Mouse (Mus musculus) T-helper 1 cell (primary cell): ENCODE measurements at regions not wholly inside any gene's neighbourhood (a gene's known extent, or its start where the extent isn't known, plus 50 kb on each side); places are given as distances from the start of the nearest gene placed in this dataset.
"Not testable (repeated sequence)": the region's sequence is repeated elsewhere in the genome, so short reads cannot be mapped to it uniquely, and the experiment has no call there.

Source experiments
- in situ Hi-C: fragments of 300-600 bp; cut with MboI, MseI; formaldehyde crosslinking; loops from one replicate; pipeline ENCODE4 v1.15.1; 2025; ENCODE audit warnings: high pct_unique_total_duplicates

GRCm38 (mm10) chr13:83741591-83742021, 237.8 kb downstream of the Mef2c start:
- in situ Hi-C loops, result loop anchor here (25.0 kb wide), 1 partner anchor 1771 kb away; no protein-coding TSS in a partner anchor

- in situ Hi-C loops, result loop anchor here (25.0 kb wide), 1 partner anchor 1770 kb away; no protein-coding TSS in a partner anchor
Measured at GRCm38 (mm10) chr13:83742102-83742501, 238.3 kb downstream of the Mef2c start.

GRCm38 (mm10) chr13:83742546-83742945, 238.7 kb downstream of the Mef2c start:
- in situ Hi-C loops, result loop anchor here (25.0 kb wide), 1 partner anchor 1770 kb away; no protein-coding TSS in a partner anchor

- in situ Hi-C loops, result loop anchor here (25.0 kb wide), 1 partner anchor 1769 kb away; no protein-coding TSS in a partner anchor
Measured at GRCm38 (mm10) chr13:83743381-83743780, 239.5 kb downstream of the Mef2c start.

GRCm38 (mm10) chr13:83744110-83744752, 240.4 kb downstream of the Mef2c start:
- in situ Hi-C loops, result loop anchor here (25.0 kb wide), 1 partner anchor 1768 kb away; no protein-coding TSS in a partner anchor

- in situ Hi-C loops, result loop anchor here (25.0 kb wide), 1 partner anchor 1767 kb away; no protein-coding TSS in a partner anchor
Measured at GRCm38 (mm10) chr13:83744981-83745555, 241.2 kb downstream of the Mef2c start.

- in situ Hi-C loops, result loop anchor here (25.0 kb wide), 1 partner anchor 1766 kb away; no protein-coding TSS in a partner anchor
Measured at GRCm38 (mm10) chr13:83745961-83746360, 242.1 kb downstream of the Mef2c start.

GRCm38 (mm10) chr13:83747671-83748070, 243.8 kb downstream of the Mef2c start:
- in situ Hi-C loops, result loop anchor here (25.0 kb wide), 1 partner anchor 1765 kb away; no protein-coding TSS in a partner anchor

- in situ Hi-C loops, result loop anchor here (25.0 kb wide), 1 partner anchor 1763 kb away; no protein-coding TSS in a partner anchor
Measured at GRCm38 (mm10) chr13:83749376-83750150, 245.7 kb downstream of the Mef2c start.

- in situ Hi-C loops, result no loop called here
Measured at GRCm38 (mm10) chr13:83750437-83750836, 246.6 kb downstream of the Mef2c start.

- in situ Hi-C loops, result no loop called here
Measured at GRCm38 (mm10) chr13:83760387-83761170, 256.7 kb downstream of the Mef2c start.

- in situ Hi-C loops, result no loop called here
Measured at GRCm38 (mm10) chr13:83762484-83762883, 258.6 kb downstream of the Mef2c start.

GRCm38 (mm10) chr13:83763288-83763687, 259.5 kb downstream of the Mef2c start:
- in situ Hi-C loops, result not testable (repeated sequence)

- in situ Hi-C loops, result no loop called here
Measured at GRCm38 (mm10) chr13:83785643-83786042, 281.8 kb downstream of the Mef2c start.

- in situ Hi-C loops, result loop anchor here (10.0 kb wide), 1 partner anchor 1165 kb away; no protein-coding TSS in a partner anchor
Measured at GRCm38 (mm10) chr13:83809535-83809934, 305.7 kb downstream of the Mef2c start.

- in situ Hi-C loops, result no loop called here
Measured at GRCm38 (mm10) chr13:83820291-83820690, 316.5 kb downstream of the Mef2c start.

- in situ Hi-C loops, result no loop called here
Measured at GRCm38 (mm10) chr13:83820721-83821120, 316.9 kb downstream of the Mef2c start.

GRCm38 (mm10) chr13:83824926-83825325, 321.1 kb downstream of the Mef2c start:
- in situ Hi-C loops, result no loop called here

GRCm38 (mm10) chr13:83826841-83827463, 323.1 kb downstream of the Mef2c start:
- in situ Hi-C loops, result no loop called here

GRCm38 (mm10) chr13:83865932-83866685, 356.0 kb upstream of the Tmem161b start:
- in situ Hi-C loops, result no loop called here
